Mouse (Mus musculus): ENCODE data around the gene Ncor2. TPM values are rescaled to one million over a fixed set of nuclear protein-coding genes. Genes with fewer than 3 reads are reported as not detected.

Gene Ncor2
- polyA plus RNA-seq, 1 experiment from 2014 or later, result 19.8 TPM

DNA sequence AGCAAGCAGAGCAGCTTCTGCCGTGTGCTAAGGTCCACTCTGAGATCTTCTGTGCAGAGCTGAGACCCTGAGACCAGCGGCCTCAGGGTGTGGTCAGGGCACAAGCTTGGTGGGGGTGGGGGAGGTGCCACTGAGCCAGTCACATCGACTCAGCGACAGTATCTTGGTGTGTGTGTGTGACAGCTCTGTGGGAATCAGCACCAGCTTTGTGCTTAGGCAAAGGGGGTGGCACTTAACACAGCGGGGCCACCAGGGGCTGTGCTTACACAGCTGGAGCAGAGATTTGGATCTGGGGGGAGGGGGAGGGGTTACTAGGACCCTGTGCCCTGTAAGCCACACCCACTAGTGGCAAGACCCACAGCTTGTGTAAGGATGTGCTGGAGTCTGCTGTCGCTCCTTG, 75.6 kb downstream of the Ncor2 start:
- DNase-seq (ENCODE audit: low spot score), result peak; percentile 43

DNA sequence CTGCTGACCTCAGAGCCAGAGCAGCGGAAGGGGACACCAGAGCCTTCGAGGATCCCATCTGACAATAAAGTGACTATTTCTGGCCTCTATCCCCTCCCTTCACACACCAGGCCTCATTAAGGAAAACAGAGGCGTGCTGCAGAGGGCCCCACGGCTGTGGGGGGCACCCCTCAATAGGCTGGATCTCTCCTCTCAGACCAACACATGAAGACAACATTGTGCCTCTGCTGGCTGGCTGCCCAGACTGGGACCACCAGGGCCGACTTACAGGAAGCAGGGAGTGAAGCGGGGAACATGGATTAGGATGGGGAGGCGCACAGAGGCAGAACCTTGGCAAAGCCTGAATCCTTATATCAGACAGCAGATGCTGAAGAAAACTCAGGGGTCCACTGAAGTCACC, 76.1 kb downstream of the Ncor2 start:
- no peak for DNase-seq (ENCODE audit: low spot score)

DNA sequence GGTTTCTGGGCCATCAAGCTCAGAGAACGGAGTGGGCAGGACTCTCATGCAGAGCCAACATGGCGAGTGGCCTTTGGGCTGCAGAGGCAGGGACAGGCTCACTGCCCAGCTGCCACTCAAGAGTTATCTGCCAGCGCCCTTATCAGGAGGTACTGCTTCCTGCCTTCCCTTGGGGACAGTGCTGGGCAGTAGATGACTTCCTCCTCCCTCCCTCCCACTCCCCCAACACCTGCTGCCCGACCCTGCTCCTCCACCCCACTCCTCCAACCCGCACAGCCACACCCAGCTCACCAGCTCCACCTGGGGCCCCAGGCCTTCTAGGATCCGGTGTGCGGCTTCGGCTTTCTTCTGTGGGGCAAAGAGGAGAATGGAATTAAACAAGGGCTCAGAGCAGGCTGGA, 76.7 kb downstream of the Ncor2 start:
- DNase-seq (ENCODE audit: low spot score), result no peak

DNA sequence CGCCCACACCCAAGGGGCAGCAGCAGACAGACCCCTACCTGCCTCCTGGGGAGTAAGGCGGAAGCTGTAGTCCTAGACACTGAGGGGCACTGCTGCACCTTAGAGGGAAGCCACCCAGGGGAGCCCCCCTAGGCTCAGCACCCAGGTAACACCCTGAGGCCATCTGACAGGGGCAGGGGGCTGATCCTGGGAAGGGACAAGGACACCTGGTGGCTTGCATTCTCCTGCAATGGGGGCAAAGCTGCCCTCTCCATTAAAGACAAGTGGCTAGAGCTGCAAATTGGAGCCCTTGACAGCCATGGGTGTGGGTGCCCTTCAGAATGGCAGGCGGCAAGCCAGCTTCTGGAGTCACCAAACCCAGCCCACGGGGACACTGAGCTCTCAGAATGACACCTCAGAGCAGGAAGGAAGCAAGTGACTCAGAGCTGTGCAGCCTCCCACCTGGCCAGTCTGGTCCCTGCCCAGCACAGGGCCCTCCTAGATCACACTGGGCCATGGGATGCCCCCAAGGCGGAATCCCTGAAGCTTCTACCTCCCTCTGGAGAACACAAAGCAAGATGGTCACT, 79.2 kb downstream of the Ncor2 start:
- DNase-seq (ENCODE audit: low spot score), result no peak

DNA sequence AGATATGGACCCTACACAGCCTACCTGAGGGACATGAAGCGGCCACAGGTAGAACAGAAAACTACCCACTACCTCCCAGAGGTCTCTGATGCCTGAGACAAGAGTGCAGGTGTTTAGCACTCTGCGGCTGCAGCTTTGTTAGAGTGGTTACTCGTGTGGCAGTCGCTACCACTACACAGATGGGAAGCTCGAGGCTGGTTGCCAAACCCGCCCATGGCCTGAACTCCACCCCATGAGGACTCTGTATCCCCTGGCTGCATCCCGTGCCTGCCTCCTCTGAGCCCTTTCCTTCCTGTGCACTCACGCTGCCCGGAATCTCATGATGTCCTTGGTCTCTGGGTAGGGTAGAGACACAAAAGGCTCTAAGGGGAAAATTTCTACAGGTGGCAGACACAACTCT, 80.3 kb downstream of the Ncor2 start:
- no peak for DNase-seq (ENCODE audit: low spot score)

DNA sequence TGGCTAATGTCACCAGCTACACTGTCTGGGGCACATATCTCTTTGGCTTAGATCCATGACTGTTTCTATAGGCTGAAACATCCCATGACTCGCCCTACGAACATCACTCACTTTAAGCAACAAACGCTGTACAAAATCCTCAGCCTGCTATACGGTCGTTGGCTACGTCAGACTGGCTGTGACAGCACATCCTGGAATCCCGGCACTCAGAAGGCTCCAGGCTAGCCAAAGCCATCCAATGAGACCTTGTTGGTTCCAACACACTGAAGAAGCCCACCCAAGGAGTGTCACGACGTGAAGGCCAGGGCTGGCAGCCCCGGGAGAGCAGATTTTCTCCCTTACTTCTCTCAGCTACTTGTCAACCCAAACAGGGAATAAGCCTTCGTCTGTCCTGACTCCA, 82.7 kb downstream of the Ncor2 start:
- DNase-seq (ENCODE audit: low spot score), result no peak

DNA sequence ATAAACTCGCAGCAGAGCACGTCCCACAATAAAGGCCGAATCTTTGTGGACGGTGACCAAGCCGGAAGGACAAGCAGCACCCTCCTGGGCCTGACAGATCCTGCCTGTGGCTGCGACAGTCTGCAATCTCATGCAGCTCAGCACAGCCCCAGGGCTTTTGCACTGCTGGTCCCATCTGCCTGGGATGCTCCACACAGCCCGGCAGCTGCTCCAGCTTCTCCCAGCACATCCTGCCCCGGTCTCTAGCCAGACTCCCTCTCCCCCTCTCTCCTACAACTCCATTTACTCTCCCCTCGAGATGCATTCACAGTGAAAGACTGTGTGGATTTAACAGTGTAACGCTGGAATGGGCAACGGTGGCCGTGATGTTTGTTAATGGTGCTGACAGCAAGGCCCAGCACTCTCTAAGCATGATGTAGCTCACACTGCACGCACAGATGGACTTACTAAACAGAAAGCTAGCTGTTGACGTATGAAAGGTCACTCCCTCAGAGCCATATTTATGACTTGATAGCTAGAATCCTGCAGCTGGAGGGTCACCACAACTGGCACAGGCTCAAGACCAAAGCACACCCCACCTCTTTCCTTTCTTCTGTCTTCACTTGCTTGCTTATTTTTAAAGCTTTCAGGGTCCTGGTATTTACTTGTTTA, 83.4 kb downstream of the Ncor2 start:
- no peak for DNase-seq (ENCODE audit: low spot score)

DNA sequence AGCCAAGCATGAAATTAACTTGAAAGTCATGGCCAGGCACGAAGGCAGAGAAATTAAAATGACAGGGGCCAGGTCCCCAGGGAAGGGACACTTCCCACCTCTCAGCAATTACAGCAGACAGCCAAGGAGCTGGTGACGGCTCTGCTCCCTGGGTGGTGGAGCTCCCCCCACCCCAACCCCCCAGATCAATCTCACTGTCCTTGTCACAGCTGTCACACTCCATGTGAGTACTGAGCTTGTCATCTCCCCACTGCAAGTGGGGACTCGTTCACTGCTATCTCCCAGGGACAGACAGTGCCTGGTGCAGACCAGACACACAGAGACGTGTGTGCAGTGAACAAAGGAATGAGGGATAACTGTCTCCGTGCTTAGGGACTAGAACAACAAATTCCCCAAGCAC, 85.2 kb downstream of the Ncor2 start:
- DNase-seq (ENCODE audit: low spot score), result no peak

DNA sequence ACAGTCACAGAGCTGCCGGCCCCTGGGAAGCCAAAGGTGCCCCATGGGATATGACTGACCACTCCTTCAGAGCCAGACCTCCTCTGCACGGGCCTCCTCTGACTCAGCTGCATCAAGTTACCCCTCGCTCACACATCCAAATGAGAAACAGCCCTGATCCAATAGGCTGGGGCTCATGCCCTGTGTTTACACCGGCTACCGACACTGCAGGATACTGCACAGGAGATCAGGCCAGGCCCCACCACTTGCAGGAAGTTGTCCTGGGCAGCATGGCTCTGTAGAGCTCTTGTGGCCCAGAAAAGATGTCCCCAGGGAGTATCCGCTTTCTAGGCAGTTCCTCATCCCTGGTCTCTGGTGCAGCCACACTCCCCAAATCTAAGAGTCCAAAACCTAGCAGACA, 90.9 kb downstream of the Ncor2 start:
- DNase-seq (ENCODE audit: low spot score), result no peak

DNA sequence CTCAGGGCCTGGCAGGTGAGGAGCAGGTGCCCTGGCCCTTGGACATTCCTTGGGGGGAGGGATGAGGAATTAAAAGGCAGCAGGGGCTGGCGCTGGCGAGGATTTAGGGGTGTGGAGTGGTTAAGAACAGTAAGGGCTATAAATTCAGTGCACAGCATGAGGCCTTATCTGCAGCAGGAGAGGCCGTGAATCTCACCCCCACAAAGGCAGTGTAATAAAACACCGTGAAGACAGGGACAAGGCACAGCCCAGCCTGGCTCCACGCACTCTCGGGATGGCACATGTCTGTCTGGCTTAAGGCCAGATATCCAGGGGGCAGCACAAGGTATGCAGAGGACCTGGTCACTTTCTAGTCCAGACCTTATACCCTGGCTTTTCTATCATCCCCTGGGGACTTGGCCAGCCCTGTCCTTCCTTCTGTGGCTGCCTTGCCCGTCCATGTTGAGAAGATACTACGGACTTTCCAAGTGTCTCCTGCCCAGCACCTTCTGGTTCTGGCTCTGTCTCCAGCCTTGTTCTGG, 93.9 kb downstream of the Ncor2 start:
- no peak for DNase-seq (ENCODE audit: low spot score)

DNA sequence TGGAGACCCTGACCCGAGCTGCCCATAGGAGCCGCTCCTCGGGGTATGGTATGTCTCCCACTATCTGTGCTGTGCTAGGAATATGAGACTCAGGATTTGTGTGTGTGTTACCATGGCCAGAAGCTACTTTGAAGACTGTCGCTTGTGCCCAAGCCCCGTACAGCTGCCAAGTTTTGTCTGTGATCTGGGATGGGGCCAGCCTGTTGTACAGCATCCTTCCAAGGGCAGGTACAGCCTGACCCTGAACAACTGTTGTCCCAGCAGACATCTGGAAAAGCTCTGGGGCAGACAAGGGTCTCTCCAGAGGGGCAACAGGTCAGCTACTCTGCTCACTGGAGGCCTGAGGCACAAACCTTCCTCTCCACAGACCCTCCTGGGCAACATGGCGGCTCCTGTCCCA, 95.3 kb downstream of the Ncor2 start:
- DNase-seq (ENCODE audit: low spot score), result no peak

DNA sequence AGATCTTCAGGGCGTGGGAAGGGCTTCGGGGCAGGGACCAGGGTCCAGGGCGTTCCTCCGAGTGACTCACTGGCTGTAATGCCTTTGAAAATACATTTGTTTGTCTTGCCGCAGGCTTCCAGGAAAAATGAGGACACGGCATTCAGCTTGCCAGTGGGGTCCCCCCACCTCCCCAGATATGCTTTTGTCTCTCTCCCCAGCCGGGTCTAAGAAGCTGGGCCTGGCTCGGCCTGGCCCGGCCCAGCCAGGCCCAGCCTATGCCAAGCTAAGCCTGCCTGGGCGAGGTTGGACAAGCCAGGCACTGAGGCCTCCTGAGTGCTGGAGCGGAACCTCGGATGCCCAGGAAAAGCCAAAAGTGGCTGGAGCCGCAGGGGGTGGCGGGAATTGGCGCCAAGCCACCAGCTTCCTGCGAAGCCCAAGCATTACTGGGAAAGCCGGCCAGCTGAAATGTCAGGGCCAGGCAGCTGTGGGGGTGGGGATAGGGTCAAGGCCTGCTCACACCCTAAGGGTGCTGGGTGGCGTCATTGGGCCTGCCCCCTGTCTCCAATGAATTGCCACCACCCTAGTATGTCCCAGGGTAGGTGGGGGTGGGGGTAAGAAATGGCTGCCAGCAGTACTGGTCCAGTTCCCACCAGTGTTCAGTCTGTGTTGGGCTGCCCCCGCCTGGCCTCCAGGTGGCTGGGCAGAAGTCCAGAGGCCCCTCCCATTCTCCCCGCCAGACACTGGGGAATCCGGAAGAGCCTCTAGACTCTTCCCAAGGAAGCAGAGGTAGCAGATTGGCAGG, 97.5 kb downstream of the Ncor2 start:
- DNase-seq (ENCODE audit: low spot score), result no peak

DNA sequence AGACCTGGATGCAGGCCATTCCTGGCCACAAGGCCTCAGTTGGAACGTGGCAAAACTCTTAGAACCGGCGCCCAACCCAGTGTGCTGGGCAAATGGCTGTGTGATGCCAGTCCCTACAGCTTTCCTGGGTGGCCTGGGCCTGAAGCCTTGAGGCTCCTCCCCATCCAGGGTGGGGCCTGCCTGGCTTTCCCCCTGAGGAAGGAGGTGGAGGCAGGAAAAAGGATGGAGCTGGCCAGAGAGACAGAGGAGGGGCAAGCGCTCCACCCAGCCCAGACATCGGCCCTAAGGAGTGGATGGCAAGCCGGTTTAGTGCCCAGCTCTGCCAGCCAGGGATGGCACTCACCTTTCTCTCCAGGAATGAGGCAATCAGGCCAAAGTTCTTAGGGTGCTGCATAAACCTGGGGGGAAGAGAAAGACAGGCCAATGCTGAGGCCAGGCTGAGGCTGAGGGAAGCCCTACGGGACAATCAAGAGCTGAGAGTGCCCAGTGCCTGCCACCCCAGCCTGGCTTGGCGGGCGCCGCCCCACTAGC, 98.2 kb downstream of the Ncor2 start:
- no peak for DNase-seq (ENCODE audit: low spot score)

DNA sequence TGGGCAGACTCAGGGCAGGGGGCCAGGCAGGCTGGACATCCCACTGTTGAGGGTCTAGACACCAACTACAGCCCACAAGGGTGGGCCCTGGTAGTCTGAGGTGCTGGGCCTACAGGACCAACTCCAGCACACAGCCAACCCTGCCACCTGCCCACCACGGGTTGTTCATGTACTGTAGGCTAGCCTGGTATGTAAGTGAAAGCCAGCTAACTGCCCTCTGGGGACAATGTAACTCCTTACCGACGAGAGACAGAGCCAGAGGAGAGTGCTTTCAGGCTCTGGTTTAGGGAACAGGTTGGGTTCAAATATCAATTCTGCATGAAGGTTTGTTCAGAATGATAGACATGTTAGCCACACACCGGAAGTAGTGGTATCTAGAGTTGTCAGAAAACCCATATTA, 98.7 kb downstream of the Ncor2 start:
- no peak for DNase-seq (ENCODE audit: low spot score)

DNA sequence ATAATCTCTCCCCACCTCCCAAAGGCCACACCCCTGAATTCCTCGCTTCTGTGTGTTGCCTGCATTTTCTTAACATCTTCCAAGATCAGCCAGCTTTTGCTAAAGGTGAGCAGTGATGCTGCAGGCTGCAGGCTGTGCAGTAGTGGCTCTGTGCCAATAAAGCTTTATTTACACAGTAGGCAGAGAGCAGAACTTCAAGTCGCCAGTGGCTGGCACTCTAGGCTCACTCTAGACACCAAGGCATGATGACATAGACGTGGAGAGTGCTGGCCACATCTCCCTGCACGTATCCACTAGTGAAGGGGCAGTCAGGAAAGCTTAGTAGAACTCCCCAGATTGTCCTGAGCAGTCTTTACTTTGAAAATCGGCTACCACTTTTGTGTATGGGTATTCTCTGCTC, 100.8 kb downstream of the Ncor2 start:
- no peak for DNase-seq (ENCODE audit: low spot score)

DNA sequence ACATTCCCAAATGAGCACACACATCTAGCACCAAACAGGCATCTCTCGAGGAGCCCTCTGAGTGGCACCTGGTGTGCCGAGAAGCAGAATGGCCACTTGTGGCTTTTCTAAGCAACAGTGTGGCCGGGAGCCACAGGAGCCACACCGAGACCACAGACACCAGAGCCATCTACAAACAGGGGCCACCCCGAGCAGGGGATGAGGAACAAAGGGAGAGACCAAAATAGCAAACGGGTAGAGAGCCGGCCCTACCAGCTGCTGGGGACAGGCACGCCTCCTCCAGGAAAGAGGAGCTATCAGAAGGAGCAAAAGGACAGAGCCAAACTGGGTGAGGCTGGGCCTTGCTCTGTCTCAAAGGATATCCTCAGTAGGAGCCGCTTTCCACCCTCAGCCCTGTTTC, 102.8 kb downstream of the Ncor2 start:
- DNase-seq (ENCODE audit: low spot score), result peak; percentile 24

DNA sequence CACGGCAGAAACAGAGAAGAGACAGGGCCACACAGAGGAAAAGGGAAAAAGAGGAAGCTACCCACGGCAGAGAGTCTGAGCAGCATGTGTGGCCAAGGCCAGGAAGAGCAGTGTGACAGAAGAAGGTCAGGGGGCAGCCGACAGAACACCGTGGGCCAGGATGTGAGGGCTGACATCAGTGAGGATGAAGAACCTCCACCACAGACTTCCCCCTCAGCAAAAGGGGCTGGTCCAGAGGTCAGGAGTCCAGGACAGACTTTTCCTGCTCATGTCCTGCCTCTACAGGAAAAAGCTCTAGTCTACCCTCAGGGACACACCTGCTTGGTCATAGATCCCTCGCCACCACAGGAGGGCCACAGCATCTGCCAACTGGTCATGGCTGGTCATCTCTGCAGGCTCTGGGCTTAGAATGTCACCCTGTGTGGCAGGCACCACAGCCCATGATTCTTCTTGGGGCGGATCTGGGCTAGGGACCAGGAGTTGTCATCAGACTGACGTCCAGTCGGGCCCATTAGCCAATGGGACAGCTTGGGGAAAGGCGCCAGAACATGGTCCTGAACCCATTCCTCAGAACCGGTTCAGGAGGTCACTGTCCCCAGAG, 104.3 kb downstream of the Ncor2 start:
- DNase-seq (ENCODE audit: low spot score), result no peak

DNA sequence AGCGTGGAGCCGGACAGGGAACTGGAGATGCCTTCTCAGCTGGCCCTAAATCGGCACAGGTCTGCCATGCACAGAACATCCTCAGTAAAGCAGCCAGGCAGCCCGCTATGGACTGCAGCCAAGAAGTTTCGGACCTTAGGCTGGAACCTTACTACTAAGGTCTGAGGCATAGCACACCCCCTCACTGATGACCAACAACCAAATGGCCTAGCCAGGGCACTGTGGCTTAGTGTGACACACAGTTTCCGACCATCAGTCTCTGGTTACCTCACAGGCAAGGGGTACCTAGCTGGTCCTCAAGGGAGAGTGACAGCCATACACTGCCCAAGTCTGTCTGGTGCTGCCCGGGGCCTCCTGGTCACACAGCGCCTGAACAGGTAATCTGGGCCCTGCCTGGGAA, 105.1 kb downstream of the Ncor2 start:
- DNase-seq (ENCODE audit: low spot score), result no peak

DNA sequence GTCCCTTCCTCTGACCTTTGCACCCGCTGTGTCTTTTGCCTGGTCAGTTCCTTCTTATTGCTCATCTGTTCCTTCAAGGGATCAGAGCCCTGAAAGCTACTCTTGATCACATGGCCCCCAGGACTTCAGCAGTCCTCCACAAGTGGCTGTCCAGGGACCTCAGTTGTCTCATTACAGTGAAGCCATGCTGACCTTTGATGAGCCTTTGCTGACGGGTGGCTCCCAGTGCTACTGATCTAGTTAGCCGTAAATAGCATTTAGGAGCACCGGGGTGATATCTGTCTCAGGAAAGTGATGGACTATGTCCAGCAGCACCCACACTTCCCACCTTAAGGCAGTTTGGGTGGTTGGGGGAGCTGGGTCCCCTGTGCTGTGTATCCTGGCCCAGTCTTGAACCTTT, 105.7 kb downstream of the Ncor2 start:
- no peak for DNase-seq (ENCODE audit: low spot score)

DNA sequence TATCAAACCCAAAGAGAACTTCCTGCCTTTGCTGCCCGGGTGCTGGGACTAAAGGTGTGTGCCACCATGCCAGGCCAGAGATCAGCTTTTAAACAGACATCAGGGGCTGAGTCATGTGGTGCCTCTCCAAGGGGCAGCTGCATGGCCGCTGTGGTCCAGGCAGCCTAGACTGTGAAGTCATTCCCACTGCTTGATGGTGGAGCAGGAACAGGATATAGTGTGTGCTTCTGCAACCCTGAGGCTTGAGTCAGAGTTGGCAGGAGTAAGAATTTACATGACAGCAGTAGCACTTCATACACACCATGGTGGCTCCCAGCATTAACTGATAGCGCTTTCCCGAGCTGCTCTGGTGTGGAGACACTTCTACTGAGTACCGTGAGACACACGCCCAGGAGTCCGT, 106.6 kb downstream of the Ncor2 start:
- DNase-seq (ENCODE audit: low spot score), result no peak

DNA sequence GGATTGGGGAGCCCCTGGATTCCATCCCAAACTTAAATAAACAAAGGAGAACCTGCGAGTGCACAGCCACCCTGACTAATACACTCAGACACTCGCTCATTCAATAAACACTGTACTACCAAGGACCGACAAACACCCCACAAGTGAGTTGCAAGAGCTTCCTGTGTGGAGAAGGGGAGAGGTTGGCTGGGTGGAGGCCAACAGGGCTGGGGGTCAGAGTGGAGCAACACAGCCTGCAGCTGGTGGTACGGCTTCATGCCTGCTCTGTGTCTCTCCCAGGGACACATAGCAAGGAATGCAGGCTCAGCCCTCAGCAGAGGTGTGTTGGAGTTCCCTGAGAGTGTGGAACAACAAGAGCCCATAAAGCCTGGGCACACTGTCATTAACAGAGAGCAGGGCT, 107.1 kb downstream of the Ncor2 start:
- DNase-seq (ENCODE audit: low spot score), result peak; percentile 21

DNA sequence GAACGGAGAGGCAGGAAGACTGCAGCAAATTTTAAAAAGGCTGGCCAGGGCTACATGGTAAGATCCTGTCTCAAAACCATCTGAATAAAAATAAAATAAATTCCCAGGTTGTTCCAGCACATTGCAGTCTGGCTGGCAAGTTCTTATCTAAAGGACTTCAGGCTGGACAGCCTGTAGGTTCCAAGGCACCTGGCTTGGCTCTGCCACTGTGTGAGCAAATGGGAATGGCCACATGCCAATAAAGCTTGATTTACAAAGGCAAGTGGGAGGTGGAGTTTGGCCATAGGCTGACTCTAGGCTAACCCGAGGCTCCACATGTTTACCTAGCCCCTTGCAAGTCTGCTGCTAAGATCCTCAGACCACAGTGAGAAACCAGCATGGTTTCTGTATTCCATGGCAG, 108.6 kb downstream of the Ncor2 start:
- DNase-seq (ENCODE audit: low spot score), result no peak
